Mouse (Mus musculus): ENCODE measurements at regions not wholly inside any gene's neighbourhood (a gene's known extent, or its start where the extent isn't known, plus 50 kb on each side); places are given as distances from the start of the nearest gene placed in this dataset.

- 81% methylated on average over 4 of the region's 4 CpGs for WGBS
- no peaks in the 10 kb centered on the region for H3K36me3 ChIP-seq (ENCODE audit: control insufficient read depth, insufficient read depth, low read length)
- no peak overlapping the region for H3K27ac ChIP-seq (ENCODE audit: insufficient read depth, low read length)
- H3K27me3 ChIP-seq (ENCODE audit: control insufficient read depth, insufficient read depth, low read length), result no peaks in the 10 kb centered on the region
- H3K4me3 ChIP-seq (ENCODE audit: extremely low read depth, insufficient read depth, insufficient read length), result no peak overlapping the region
- TF ChIP-seq POLR2A (IDR thresholded peaks at IDR 0.05; ENCODE audit: low read depth, low read length) (no peak), CTCF (IDR thresholded peaks at IDR 0.05; ENCODE audit: extremely low read depth, insufficient read depth, insufficient read length, insufficient replicate concordance) (no peak)
- H3K4me1 ChIP-seq (ENCODE audit: control insufficient read depth, insufficient read depth, insufficient read length), result no peaks in the 10 kb centered on the region
- DNase-seq (ENCODE audit: low read depth in 1 of 2, low spot score in 2 of 2), result no peak
These were observed 154.7 kb upstream of the Gm15217 start for GRCm38 (mm10) chr14:46224421-46224950.

- no peak for DNase-seq (ENCODE audit: low read depth in 1 of 2, low spot score in 2 of 2)
- TF ChIP-seq CTCF (IDR thresholded peaks at IDR 0.05; ENCODE audit: extremely low read depth, insufficient read depth, insufficient read length, insufficient replicate concordance) (no peak), POLR2A (IDR thresholded peaks at IDR 0.05; ENCODE audit: low read depth, low read length) (no peak)
- WGBS, result 78% methylated on average over 6 of the region's 6 CpGs
- no peaks in the 10 kb centered on the region for H3K36me3 ChIP-seq (ENCODE audit: control insufficient read depth, insufficient read depth, low read length)
- no peaks in the 10 kb centered on the region for H3K4me1 ChIP-seq (ENCODE audit: control insufficient read depth, insufficient read depth, insufficient read length)
- H3K4me3 ChIP-seq (ENCODE audit: extremely low read depth, insufficient read depth, insufficient read length), result no peak overlapping the region
- H3K27ac ChIP-seq (ENCODE audit: insufficient read depth, low read length), result no peak overlapping the region
- H3K27me3 ChIP-seq (ENCODE audit: control insufficient read depth, insufficient read depth, low read length), result no peaks in the 10 kb centered on the region
These were observed 153.2 kb upstream of the Gm15217 start for GRCm38 (mm10) chr14:46225851-46226608.

GRCm38 (mm10) chr14:46234040-46234439, 145.2 kb upstream of the Gm15217 start:
- Histone ChIP-seq H3K27ac (ENCODE audit: insufficient read depth, low read length) (no peak overlapping the region), H3K27me3 (ENCODE audit: control insufficient read depth, insufficient read depth, low read length) (no peaks in the 10 kb centered on the region), H3K36me3 (ENCODE audit: control insufficient read depth, insufficient read depth, low read length) (no peaks in the 10 kb centered on the region), H3K4me1 (ENCODE audit: control insufficient read depth, insufficient read depth, insufficient read length) (no peaks in the 10 kb centered on the region), H3K4me3 (ENCODE audit: extremely low read depth, insufficient read depth, insufficient read length) (no peak overlapping the region)
- 59% methylated on average over 3 of the region's 3 CpGs for whole genome bisulfite sequencing
- no peak for DNase-seq (ENCODE audit: low read depth in 1 of 2, low spot score in 2 of 2)
- TF ChIP-seq CTCF (IDR thresholded peaks at IDR 0.05; ENCODE audit: extremely low read depth, insufficient read depth, insufficient read length, insufficient replicate concordance), result no peak
- no peak for TF ChIP-seq POLR2A (IDR thresholded peaks at IDR 0.05; ENCODE audit: low read depth, low read length)

- no peak overlapping the region for H3K27ac ChIP-seq (ENCODE audit: insufficient read depth, low read length)
- 91% methylated on average over 8 of the region's 8 CpGs for WGBS
- no peaks in the 10 kb centered on the region for H3K27me3 ChIP-seq (ENCODE audit: control insufficient read depth, insufficient read depth, low read length)
- H3K4me3 ChIP-seq (ENCODE audit: extremely low read depth, insufficient read depth, insufficient read length), result no peak overlapping the region
- DNase-seq (ENCODE audit: low read depth in 1 of 2, low spot score in 2 of 2), result no peak
- TF ChIP-seq CTCF (IDR thresholded peaks at IDR 0.05; ENCODE audit: extremely low read depth, insufficient read depth, insufficient read length, insufficient replicate concordance), result no peak
- TF ChIP-seq POLR2A (IDR thresholded peaks at IDR 0.05; ENCODE audit: low read depth, low read length), result no peak
- no peaks in the 10 kb centered on the region for H3K36me3 ChIP-seq (ENCODE audit: control insufficient read depth, insufficient read depth, low read length)
- no peaks in the 10 kb centered on the region for H3K4me1 ChIP-seq (ENCODE audit: control insufficient read depth, insufficient read depth, insufficient read length)
These were observed 144.4 kb upstream of the Gm15217 start for GRCm38 (mm10) chr14:46234835-46235234.

GRCm38 (mm10) chr14:46240046-46240800, 139.0 kb upstream of the Gm15217 start:
- Histone ChIP-seq H3K27me3 (ENCODE audit: control insufficient read depth, insufficient read depth, low read length) (no peaks in the 10 kb centered on the region), H3K27ac (ENCODE audit: insufficient read depth, low read length) (no peak overlapping the region), H3K36me3 (ENCODE audit: control insufficient read depth, insufficient read depth, low read length) (no peaks in the 10 kb centered on the region), H3K4me3 (ENCODE audit: extremely low read depth, insufficient read depth, insufficient read length) (no peak overlapping the region), H3K4me1 (ENCODE audit: control insufficient read depth, insufficient read depth, insufficient read length) (no peaks in the 10 kb centered on the region)
- no peak for DNase-seq (ENCODE audit: low read depth in 1 of 2, low spot score in 2 of 2)
- 89% methylated on average over 15 of the region's 15 CpGs for WGBS
- TF ChIP-seq POLR2A (IDR thresholded peaks at IDR 0.05; ENCODE audit: low read depth, low read length) (no peak), CTCF (IDR thresholded peaks at IDR 0.05; ENCODE audit: extremely low read depth, insufficient read depth, insufficient read length, insufficient replicate concordance) (no peak)

GRCm38 (mm10) chr14:46240896-46241295, 138.3 kb upstream of the Gm15217 start:
- no peaks in the 10 kb centered on the region for H3K36me3 ChIP-seq (ENCODE audit: control insufficient read depth, insufficient read depth, low read length)
- no peak overlapping the region for H3K27ac ChIP-seq (ENCODE audit: insufficient read depth, low read length)
- no peak for TF ChIP-seq POLR2A (IDR thresholded peaks at IDR 0.05; ENCODE audit: low read depth, low read length)
- TF ChIP-seq CTCF (IDR thresholded peaks at IDR 0.05; ENCODE audit: extremely low read depth, insufficient read depth, insufficient read length, insufficient replicate concordance), result no peak
- no peaks in the 10 kb centered on the region for H3K27me3 ChIP-seq (ENCODE audit: control insufficient read depth, insufficient read depth, low read length)
- WGBS, result 90% methylated on average over 2 of the region's 2 CpGs
- no peak overlapping the region for H3K4me3 ChIP-seq (ENCODE audit: extremely low read depth, insufficient read depth, insufficient read length)
- H3K4me1 ChIP-seq (ENCODE audit: control insufficient read depth, insufficient read depth, insufficient read length), result no peaks in the 10 kb centered on the region
- DNase-seq (ENCODE audit: low read depth in 1 of 2, low spot score in 2 of 2), result no peak
